Mouse (Mus musculus): ENCODE data around the gene Pigs. TPM values are rescaled to one million over a fixed set of nuclear protein-coding genes. Genes with fewer than 3 reads are reported as not detected.

Gene Pigs
- polyA plus RNA-seq, 2 experiments, result 19.6 to 23.5 TPM

DNA sequence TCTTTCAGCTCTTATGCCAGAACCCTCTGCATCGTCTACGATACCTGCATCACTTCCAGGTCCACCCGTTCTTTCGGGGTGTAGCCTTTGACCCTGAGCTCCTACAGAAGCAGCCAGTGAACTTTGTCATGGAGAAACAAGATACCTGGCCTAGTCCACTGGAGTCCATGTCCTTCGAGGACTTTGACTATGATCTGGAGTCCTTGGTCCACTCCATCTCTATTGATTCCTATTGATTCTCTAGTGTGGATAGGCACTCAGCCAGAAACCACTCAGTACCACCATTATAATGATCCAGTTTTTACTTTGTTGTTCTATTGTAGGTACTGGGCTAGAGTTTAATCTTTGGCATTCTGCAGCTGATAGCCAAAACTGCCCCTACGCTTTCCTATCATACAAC lies 33.6 kb upstream of the Pigs start:
- Histone ChIP-seq H3K9ac (replicated peaks) (no peak overlapping the region), H3K36me3 (replicated peaks; ENCODE audit: control insufficient read depth, insufficient read depth, low read depth) (peaks cover 4% of the 10 kb centered on the region), H3K4me1 (replicated peaks; ENCODE audit: control insufficient read depth in 2 of 2, insufficient read depth in 2 of 2, low read length in 1 of 2) (no peaks in the 10 kb centered on the region), H3K4me3 (ENCODE audit: insufficient read depth in 1 of 2, low read depth in 2 of 2, low read length in 2 of 2) (no peak overlapping the region), H3K27me3 (ENCODE audit: control insufficient read depth, insufficient read depth, low read length) (no peaks in the 10 kb centered on the region), H3K9me3 (ENCODE audit: control insufficient read depth, low read length) (no peaks in the 10 kb centered on the region), H3K27ac (no peak overlapping the region), H3K4me2 (ENCODE audit: low read depth) (no peak overlapping the region)
- TF ChIP-seq CTCF (IDR thresholded peaks at IDR 0.05; ENCODE audit: low read depth) (no peak), EP300 (IDR thresholded peaks at IDR 0.05; ENCODE audit: low read depth) (no peak)
- no peak for DNase-seq (ENCODE audit: low read depth in 3 of 3, low spot score in 3 of 3)
- 73% methylated on average over 6 of the region's 6 CpGs for WGBS (ENCODE audit: insufficient replicate concordance)
- no peak for ATAC-seq (ENCODE audit: insufficient read depth)

DNA sequence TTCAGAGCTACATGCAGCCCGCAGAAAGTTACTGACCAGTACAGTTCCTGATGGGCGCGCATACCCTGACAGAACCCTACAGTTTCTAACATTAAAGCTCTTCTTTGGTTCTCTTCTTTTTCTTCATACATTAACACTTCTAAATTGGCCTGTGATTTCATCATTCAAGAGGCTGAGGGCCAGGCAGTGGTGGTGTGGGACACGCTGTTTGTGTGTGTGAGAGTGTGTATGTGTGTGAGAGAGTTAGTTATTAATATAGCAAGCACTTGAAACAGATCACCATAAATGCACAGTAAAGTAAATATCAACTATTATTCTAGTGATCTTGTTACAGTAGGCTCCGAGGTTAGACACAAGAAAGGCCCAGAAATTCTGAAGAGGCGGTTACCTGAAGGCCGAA lies 27.3 kb upstream of the Pigs start:
- ATAC-seq (ENCODE audit: insufficient read depth) (peak; percentile 8; the same call in 1 of the 2 replicates), DNase-seq (ENCODE audit: low read depth in 3 of 3, low spot score in 3 of 3) (no peak)
- WGBS (ENCODE audit: insufficient replicate concordance), result 71% methylated on average over 7 of the region's 7 CpGs
- no peaks in the 10 kb centered on the region for H3K9me3 ChIP-seq (ENCODE audit: control insufficient read depth, low read length)
- peaks cover 29% of the 10 kb centered on the region for H3K36me3 ChIP-seq (replicated peaks; ENCODE audit: control insufficient read depth, insufficient read depth, low read depth)
- no peak for TF ChIP-seq EP300 (IDR thresholded peaks at IDR 0.05; ENCODE audit: low read depth)
- no peak for TF ChIP-seq CTCF (IDR thresholded peaks at IDR 0.05; ENCODE audit: low read depth)
- peak overlapping the region; percentile 79 for H3K4me2 ChIP-seq (ENCODE audit: low read depth)
- H3K27me3 ChIP-seq (ENCODE audit: control insufficient read depth, insufficient read depth, low read length), result no peaks in the 10 kb centered on the region
- H3K4me3 ChIP-seq (ENCODE audit: insufficient read depth in 1 of 2, low read depth in 2 of 2, low read length in 2 of 2), result peak overlapping the region; percentile 77 to 98
- H3K27ac ChIP-seq, result no peak overlapping the region; the same call in 1 of the 2 replicates
- peaks cover 3 to 7% of the 10 kb centered on the region in 2 experiments; a peak in 3 of 4 replicates for H3K4me1 ChIP-seq (replicated peaks; ENCODE audit: control insufficient read depth in 2 of 2, insufficient read depth in 2 of 2, low read length in 1 of 2)
- peak overlapping the region; percentile 68 for H3K9ac ChIP-seq (replicated peaks)

DNA sequence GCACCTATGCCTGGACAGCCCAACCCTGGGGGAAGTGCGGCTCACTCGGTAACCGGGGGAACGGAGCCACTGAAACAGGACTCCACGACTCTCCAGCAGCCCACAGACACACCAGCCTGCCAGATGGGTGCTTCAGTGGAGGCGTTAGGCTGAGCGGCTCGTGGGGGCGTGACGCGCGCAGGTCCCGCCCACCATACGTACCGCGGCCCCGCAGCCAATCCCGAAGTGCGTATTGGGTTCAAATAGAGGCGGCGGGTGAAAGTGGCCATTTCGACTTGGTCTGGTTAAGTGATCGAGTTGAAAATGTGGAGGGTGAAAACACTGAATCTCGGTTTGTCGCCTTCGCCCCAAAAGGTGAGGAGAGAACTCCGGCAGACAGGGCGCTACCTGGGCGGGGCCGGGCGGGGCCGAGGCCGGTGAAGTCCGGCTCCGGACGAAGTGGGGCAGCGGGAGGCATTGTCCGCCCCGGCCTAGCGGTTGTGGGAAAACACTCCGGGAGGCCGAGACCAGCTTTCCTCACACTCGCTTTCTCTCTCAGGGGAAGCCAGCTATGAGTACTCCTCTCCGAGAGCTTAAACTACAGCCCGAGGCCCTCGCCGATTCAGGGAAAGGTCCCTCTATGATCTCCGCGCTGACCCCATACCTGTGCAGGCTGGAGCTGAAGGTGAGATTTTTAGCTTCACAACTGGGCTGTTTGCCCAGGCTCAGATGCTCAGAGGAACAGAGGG lies 26.7 kb upstream of the Pigs start, which contains the start of gene Spag5:
Spag5 (plus strand) TSS at position 173 of the 728 bp plus-strand sequence.
- H3K9ac ChIP-seq (replicated peaks), result peak within 1 kb of the TSS; percentile 90
- no peak for TF ChIP-seq EP300 (IDR thresholded peaks at IDR 0.05; ENCODE audit: low read depth)
- TF ChIP-seq CTCF (IDR thresholded peaks at IDR 0.05; ENCODE audit: low read depth), result no peak
- no peaks in the 10 kb centered on the region for H3K27me3 ChIP-seq (ENCODE audit: control insufficient read depth, insufficient read depth, low read length)
- DNase-seq (ENCODE audit: low read depth in 3 of 3, low spot score in 3 of 3) (peak; percentile 80 to 82 (median 80)), ATAC-seq (ENCODE audit: insufficient read depth) (peak; percentile 99)
- peak within 1 kb of the TSS; percentile 79 for H3K4me2 ChIP-seq (ENCODE audit: low read depth)
- peak within 1 kb of the TSS; percentile 77 to 98 for H3K4me3 ChIP-seq (ENCODE audit: insufficient read depth in 1 of 2, low read depth in 2 of 2, low read length in 2 of 2)
- H3K4me1 ChIP-seq (replicated peaks; ENCODE audit: control insufficient read depth in 2 of 2, insufficient read depth in 2 of 2, low read length in 1 of 2), result peaks cover 7 to 11% of the 10 kb centered on the region in 2 experiments
- H3K36me3 ChIP-seq (replicated peaks; ENCODE audit: control insufficient read depth, insufficient read depth, low read depth), result peaks cover 35% of the 10 kb centered on the region
- WGBS (ENCODE audit: insufficient replicate concordance), result under 1% methylated on average over 49 of the region's 49 CpGs
- H3K9me3 ChIP-seq (ENCODE audit: control insufficient read depth, low read length), result no peaks in the 10 kb centered on the region
- H3K27ac ChIP-seq, result peak within 1 kb of the TSS; percentile 73

DNA sequence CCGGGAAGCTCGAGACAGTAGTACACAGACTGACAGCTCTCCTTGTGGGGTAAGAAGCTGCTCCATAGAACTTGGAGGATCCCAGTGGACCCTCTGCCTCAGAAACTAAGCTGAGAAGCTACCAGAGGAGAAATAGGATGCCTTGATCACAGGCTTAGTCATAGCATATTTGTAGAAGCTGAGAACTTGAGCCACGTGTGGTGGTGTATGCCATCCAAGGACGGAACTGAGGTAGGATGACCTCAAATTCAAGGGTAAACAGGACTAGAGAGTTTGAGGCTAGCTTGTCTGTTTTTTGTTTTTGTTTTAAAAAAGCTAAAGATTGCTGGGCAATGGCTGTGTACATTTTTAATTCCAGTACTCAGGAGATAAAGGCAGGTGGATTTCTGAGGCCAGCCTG lies 22.9 kb upstream of the Pigs start:
- 82% methylated on average over 4 of the region's 4 CpGs for WGBS (ENCODE audit: insufficient replicate concordance)
- Histone ChIP-seq H3K4me3 (ENCODE audit: insufficient read depth in 1 of 2, low read depth in 2 of 2, low read length in 2 of 2) (peak overlapping the region; percentile 11 to 12; a peak in 3 of 4 replicates), H3K4me1 (replicated peaks; ENCODE audit: control insufficient read depth in 2 of 2, insufficient read depth in 2 of 2, low read length in 1 of 2) (peaks cover 10 to 12% of the 10 kb centered on the region in 2 experiments)

DNA sequence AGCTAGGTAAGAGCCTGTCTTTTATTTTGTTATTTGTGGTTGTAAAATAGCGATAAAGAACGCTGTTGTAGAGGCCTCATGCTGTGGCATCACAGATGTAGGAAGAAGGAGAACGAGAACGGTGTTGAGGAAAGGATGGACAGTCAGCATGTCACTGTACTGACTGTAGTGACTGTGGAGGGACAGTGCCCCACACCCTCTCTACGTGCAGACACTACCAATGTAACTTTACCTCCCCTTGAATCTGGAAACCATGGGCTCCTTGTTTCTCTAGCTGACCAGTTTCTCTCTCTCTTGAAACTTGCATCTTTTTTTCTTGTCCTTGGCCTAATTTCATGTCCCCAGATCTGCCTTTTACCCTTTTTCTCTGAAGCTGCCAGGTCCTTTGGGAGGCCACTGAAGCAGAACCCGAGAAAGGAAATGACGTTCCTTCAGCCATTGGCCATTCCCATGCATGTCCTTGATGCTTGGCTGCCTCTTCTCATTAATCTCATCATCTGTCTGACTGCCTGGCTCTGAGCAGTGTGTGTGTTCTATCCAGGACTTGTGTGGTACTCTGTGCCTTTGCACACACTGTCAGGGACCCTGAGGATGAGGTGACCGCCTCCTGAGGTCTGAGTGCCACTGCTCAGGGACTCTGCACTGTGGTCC lies 17.2 kb upstream of the Pigs start:
- Histone ChIP-seq H3K9ac (replicated peaks) (no peak overlapping the region), H3K36me3 (replicated peaks; ENCODE audit: control insufficient read depth, insufficient read depth, low read depth) (peaks cover 87% of the 10 kb centered on the region), H3K4me3 (ENCODE audit: insufficient read depth in 1 of 2, low read depth in 2 of 2, low read length in 2 of 2) (no peak overlapping the region), H3K4me2 (ENCODE audit: low read depth) (no peak overlapping the region), H3K27ac (no peak overlapping the region), H3K4me1 (replicated peaks; ENCODE audit: control insufficient read depth in 2 of 2, insufficient read depth in 2 of 2, low read length in 1 of 2) (peaks cover 5 to 7% of the 10 kb centered on the region in 2 experiments; a peak in 2 of 4 replicates), H3K9me3 (ENCODE audit: control insufficient read depth, low read length) (no peaks in the 10 kb centered on the region), H3K27me3 (ENCODE audit: control insufficient read depth, insufficient read depth, low read length) (no peaks in the 10 kb centered on the region)
- DNase-seq (ENCODE audit: low read depth in 3 of 3, low spot score in 3 of 3) (no peak), ATAC-seq (ENCODE audit: insufficient read depth) (no peak)
- TF ChIP-seq CTCF (IDR thresholded peaks at IDR 0.05; ENCODE audit: low read depth) (no peak), EP300 (IDR thresholded peaks at IDR 0.05; ENCODE audit: low read depth) (no peak)
- WGBS (ENCODE audit: insufficient replicate concordance), result 87% methylated on average over 8 of the region's 8 CpGs

More for the DNA sequence above, 22.9 kb upstream of the Pigs start:
- no peaks in the 10 kb centered on the region for H3K27me3 ChIP-seq (ENCODE audit: control insufficient read depth, insufficient read depth, low read length)
- H3K27ac ChIP-seq, result no peak overlapping the region
- ATAC-seq (ENCODE audit: insufficient read depth) (no peak), DNase-seq (ENCODE audit: low read depth in 3 of 3, low spot score in 3 of 3) (no peak)
- H3K9ac ChIP-seq (replicated peaks), result no peak overlapping the region
- H3K36me3 ChIP-seq (replicated peaks; ENCODE audit: control insufficient read depth, insufficient read depth, low read depth), result peaks cover 68% of the 10 kb centered on the region
- TF ChIP-seq EP300 (IDR thresholded peaks at IDR 0.05; ENCODE audit: low read depth), result no peak
- TF ChIP-seq CTCF (IDR thresholded peaks at IDR 0.05; ENCODE audit: low read depth), result no peak
- H3K4me2 ChIP-seq (ENCODE audit: low read depth), result peak overlapping the region; percentile 36
- H3K9me3 ChIP-seq (ENCODE audit: control insufficient read depth, low read length), result no peaks in the 10 kb centered on the region

Measured in liver, embryonic 14.5 days (tissue).